Mouse (Mus musculus): Measurements from ENCODE around the gene Syngap1.
"Not testable (repeated sequence)": the region's sequence is repeated elsewhere in the genome, so short reads cannot be mapped to it uniquely, and the experiment has no call there.

Syngap1 gene

GRCm38 (mm10) chr17:26956895-26957294 is 15.8 kb downstream of the Syngap1 start:
- DNase-seq: no peak

- no peak for DNase-seq
Measured at GRCm38 (mm10) chr17:26957872-26958271, 16.8 kb downstream of the Syngap1 start.

- no peak for DNase-seq
Measured at GRCm38 (mm10) chr17:26958880-26959279, 17.8 kb downstream of the Syngap1 start.

- no peak for DNase-seq
Measured at GRCm38 (mm10) chr17:26959815-26960214, 18.8 kb downstream of the Syngap1 start.

- DNase-seq: no peak
Measured at GRCm38 (mm10) chr17:26961572-26962240, 20.7 kb downstream of the Syngap1 start.

- DNase-seq: no peak
Measured at GRCm38 (mm10) chr17:26966993-26967392, 25.9 kb downstream of the Syngap1 start.

GRCm38 (mm10) chr17:26967477-26967876 is 26.4 kb downstream of the Syngap1 start:
- no peak for DNase-seq

GRCm38 (mm10) chr17:26968200-26968611 is 27.2 kb downstream of the Syngap1 start:
- no peak for DNase-seq

GRCm38 (mm10) chr17:26969257-26969656 is 28.2 kb downstream of the Syngap1 start:
- no peak for DNase-seq

GRCm38 (mm10) chr17:26970221-26970620 is 29.2 kb downstream of the Syngap1 start:
- no peak for DNase-seq

- no peak for DNase-seq
Measured at GRCm38 (mm10) chr17:26971247-26971905, 30.3 kb downstream of the Syngap1 start.

- DNase-seq: no peak
Measured at GRCm38 (mm10) chr17:26972107-26972506, 31.1 kb downstream of the Syngap1 start.

GRCm38 (mm10) chr17:26972703-26973574 is 31.9 kb downstream of the Syngap1 start, which contains the start of gene Zbtb9:
Gene Zbtb9, plus strand, starts transcription at chr17:26973167.
- DNase-seq: peak; percentile 94 to 95

GRCm38 (mm10) chr17:26974547-26974946 is 33.5 kb downstream of the Syngap1 start:
- DNase-seq: no peak

GRCm38 (mm10) chr17:26975415-26975814 is 34.4 kb downstream of the Syngap1 start:
- no peak for DNase-seq

- not testable (repeated sequence) for DNase-seq
Measured at GRCm38 (mm10) chr17:26977354-26977753, 36.3 kb downstream of the Syngap1 start.

GRCm38 (mm10) chr17:26979426-26979825 is 38.4 kb downstream of the Syngap1 start:
- DNase-seq: no peak

- no peak for DNase-seq
Measured at GRCm38 (mm10) chr17:26981050-26981449, 40.0 kb downstream of the Syngap1 start.

GRCm38 (mm10) chr17:26983382-26983781 is 42.3 kb downstream of the Syngap1 start:
- DNase-seq: no peak

- no peak for DNase-seq
Measured at GRCm38 (mm10) chr17:26985503-26986179, 44.6 kb downstream of the Syngap1 start.

- DNase-seq: no peak
Measured at GRCm38 (mm10) chr17:26990521-26990920, 49.5 kb downstream of the Syngap1 start.

GRCm38 (mm10) chr17:26994410-26994809 is 53.4 kb downstream of the Syngap1 start:
- DNase-seq: peak; percentile 48 to 56

- no peak for DNase-seq
Measured at GRCm38 (mm10) chr17:26995006-26995405, 54.0 kb downstream of the Syngap1 start.

Measured in kidney, adult 8-10 months (tissue).